Mouse (Mus musculus) limb, embryonic 12.5 days (tissue): ENCODE results near the gene Lrrc45. TPM values are rescaled to one million over a fixed set of nuclear protein-coding genes. Genes with fewer than 3 reads are reported as not detected.

Experiments
- ATAC-seq: fragments of 200-750 bp; cut with Nextera tagmentation; 2 replicates; pipeline ENCODE4 v1.8.0; 2017; ENCODE audit warnings: low read depth, moderate TSS enrichment; ENCODE audit not compliant: insufficient number of reproducible peaks, insufficient read depth, low FRiP score, low TSS enrichment
- H3K27ac ChIP-seq: fragments of 300-500 bp; sonication (generic); 2 replicates; pipeline ENCODE4 v1.5.1; 2016; ENCODE audit warnings: mild to moderate bottlenecking, moderate library complexity
- H3K27me3 ChIP-seq: fragments of 300-500 bp; sonication (generic); 2 replicates; pipeline ENCODE4 v1.6.1; 2016; ENCODE audit warnings: mild to moderate bottlenecking, moderate library complexity
- H3K36me3 ChIP-seq: fragments of 300-500 bp; sonication (generic); 2 replicates; pipeline ENCODE4 v1.6.1; 2016; ENCODE audit warnings: mild to moderate bottlenecking, moderate library complexity
- H3K4me1 ChIP-seq: fragments of 300-500 bp; sonication (generic); replicated peaks from 2 replicates; pipeline ENCODE4 v1.6.1; 2016
- H3K4me2 ChIP-seq: fragments of 300-500 bp; sonication (generic); 2 replicates; pipeline ENCODE4 v1.6.1; 2016; ENCODE audit warnings: mild to moderate bottlenecking, moderate library complexity
- H3K4me3 ChIP-seq: fragments of 300-500 bp; sonication (generic); replicated peaks from 2 replicates; pipeline ENCODE4 v1.5.1; 2016; ENCODE audit warnings: mild to moderate bottlenecking
- H3K9ac ChIP-seq: fragments of 300-500 bp; sonication (generic); replicated peaks from 2 replicates; pipeline ENCODE4 v1.6.1; 2016; ENCODE audit warnings: mild to moderate bottlenecking, moderate library complexity
- H3K9me3 ChIP-seq: fragments of 300-500 bp; sonication (generic); 2 replicates; pipeline ENCODE4 v1.6.1; 2016; ENCODE audit warnings: mild to moderate bottlenecking, moderate library complexity
- WGBS: fragments of 180-500 bp; shearing (Covaris S2); methylation state at CpG from one replicate; pipeline ENCODE4 v1.1.7; 2016; 5-methylcytosine and 5-hydroxymethylcytosine counted together
- polyA plus RNA-seq: library from polyadenylated mRNA; unstranded; fragments of >200 nt; fragmentation: Nextera tagmentation; extraction: Ambion mirVana; gene quantifications from 2 replicates; pipeline ENCODE4 v1.2.1, GENCODE M21; 2016

The Lrrc45 gene
- polyA plus RNA-seq, 1 experiment from 2014 or later = 77.9 TPM

GRCm38 (mm10) chr11:120719242-120719641 is 5.5 kb downstream of the Lrrc45 start:
- no peak overlapping the region for H3K4me3 ChIP-seq

GRCm38 (mm10) chr11:120719841-120720376 is 6.2 kb downstream of the Lrrc45 start:
- Histone ChIP-seq H3K9ac (no peak overlapping the region), H3K27me3 (peaks cover 29% of the 10 kb centered on the region), H3K4me3 (0 out of 2 replicates have a peak overlapping the region, but pooled peaks have one; percentile 75), H3K4me1 (peaks cover 18% of the 10 kb centered on the region), H3K36me3 (peaks cover 58% of the 10 kb centered on the region), H3K27ac (no peak overlapping the region), H3K4me2 (no peak overlapping the region), H3K9me3 (no peaks in the 10 kb centered on the region)
- ATAC-seq = no peak
- WGBS = 89% methylated on average over 13 of the region's 13 CpGs

More at GRCm38 (mm10) chr11:120719242-120719641, 5.5 kb downstream of the Lrrc45 start:
- no peak for ATAC-seq
- no peak overlapping the region for H3K9ac ChIP-seq
- H3K4me2 ChIP-seq = no peak overlapping the region
- peaks cover 29% of the 10 kb centered on the region for H3K27me3 ChIP-seq
- no peak overlapping the region for H3K27ac ChIP-seq
- H3K9me3 ChIP-seq = no peaks in the 10 kb centered on the region
- H3K36me3 ChIP-seq = peaks cover 58% of the 10 kb centered on the region
- H3K4me1 ChIP-seq = peaks cover 24% of the 10 kb centered on the region
- WGBS = 88% methylated on average over 9 of the region's 9 CpGs

GRCm38 (mm10) chr11:120720450-120720849 is 6.7 kb downstream of the Lrrc45 start:
- Histone ChIP-seq H3K4me2 (peak overlapping the region; percentile 99), H3K9me3 (no peaks in the 10 kb centered on the region), H3K9ac (peak overlapping the region; percentile 86), H3K36me3 (peaks cover 56% of the 10 kb centered on the region), H3K4me3 (peak overlapping the region; percentile 75), H3K27ac (peak overlapping the region; percentile 37; the same call in 1 of the 2 replicates), H3K4me1 (peaks cover 15% of the 10 kb centered on the region), H3K27me3 (peaks cover 29% of the 10 kb centered on the region)
- no peak for ATAC-seq
- 11% methylated on average over 17 of the region's 17 CpGs for WGBS

- Histone ChIP-seq H3K4me2 (peak within 1 kb of the TSS; percentile 99), H3K27ac (peak within 1 kb of the TSS; percentile 37; the same call in 1 of the 2 replicates), H3K9me3 (no peaks in the 10 kb centered on the region), H3K9ac (peak within 1 kb of the TSS; percentile 86), H3K27me3 (peaks cover 29% of the 10 kb centered on the region), H3K4me3 (peak within 1 kb of the TSS; percentile 75), H3K36me3 (peaks cover 50% of the 10 kb centered on the region), H3K4me1 (peaks cover 18% of the 10 kb centered on the region)
- peak; percentile 76 for ATAC-seq
- WGBS = under 1% methylated on average over 83 of the region's 90 CpGs
Observed at GRCm38 (mm10) chr11:120721124-120722066, 7.7 kb downstream of the Lrrc45 start, which contains the start of gene Rac3. TSS of gene Rac3 (plus strand) at chr11:120721470.

GRCm38 (mm10) chr11:120722067-120722630 is 8.4 kb downstream of the Lrrc45 start:
- Histone ChIP-seq H3K27me3 (peaks cover 29% of the 10 kb centered on the region), H3K27ac (no peak overlapping the region)

GRCm38 (mm10) chr11:120722761-120723382 is 9.1 kb downstream of the Lrrc45 start:
- WGBS = 88% methylated on average over 11 of the region's 11 CpGs
- H3K27me3 ChIP-seq = peaks cover 29% of the 10 kb centered on the region
- H3K4me3 ChIP-seq = no peak overlapping the region; the same call in 1 of the 2 replicates

More at GRCm38 (mm10) chr11:120722067-120722630, 8.4 kb downstream of the Lrrc45 start:
- Histone ChIP-seq H3K9ac (peak overlapping the region; percentile 86), H3K9me3 (no peaks in the 10 kb centered on the region), H3K4me1 (peaks cover 24% of the 10 kb centered on the region), H3K36me3 (peaks cover 42% of the 10 kb centered on the region), H3K4me2 (peak overlapping the region; percentile 99), H3K4me3 (peak overlapping the region; percentile 75)
- ATAC-seq = no peak
- 19% methylated on average over 21 of the region's 21 CpGs for WGBS

GRCm38 (mm10) chr11:120723509-120723908 is 9.8 kb downstream of the Lrrc45 start:
- no peaks in the 10 kb centered on the region for H3K9me3 ChIP-seq
- ATAC-seq = no peak
- H3K27ac ChIP-seq = no peak overlapping the region
- H3K27me3 ChIP-seq = peaks cover 29% of the 10 kb centered on the region
- 88% methylated on average over 6 of the region's 7 CpGs for WGBS
- no peak overlapping the region for H3K9ac ChIP-seq
- H3K4me2 ChIP-seq = no peak overlapping the region
- H3K4me3 ChIP-seq = no peak overlapping the region
- peaks cover 24% of the 10 kb centered on the region for H3K4me1 ChIP-seq
- H3K36me3 ChIP-seq = peaks cover 28% of the 10 kb centered on the region

More at GRCm38 (mm10) chr11:120722761-120723382, 9.1 kb downstream of the Lrrc45 start:
- H3K9me3 ChIP-seq = no peaks in the 10 kb centered on the region
- H3K4me1 ChIP-seq = peaks cover 24% of the 10 kb centered on the region
- ATAC-seq = no peak
- H3K36me3 ChIP-seq = peaks cover 35% of the 10 kb centered on the region
- H3K9ac ChIP-seq = no peak overlapping the region
- no peak overlapping the region for H3K27ac ChIP-seq
- no peak overlapping the region; the same call in 1 of the 2 replicates for H3K4me2 ChIP-seq

- WGBS = 20% methylated on average over 35 of the region's 36 CpGs
- ATAC-seq = peak; percentile 29; the same call in 1 of the 2 replicates
- Histone ChIP-seq H3K27me3 (peaks cover 24% of the 10 kb centered on the region), H3K36me3 (peaks cover 12% of the 10 kb centered on the region), H3K9ac (peak overlapping the region; percentile 66), H3K9me3 (no peaks in the 10 kb centered on the region), H3K4me3 (peak overlapping the region; percentile 58), H3K27ac (no peak overlapping the region), H3K4me1 (peaks cover 26% of the 10 kb centered on the region), H3K4me2 (peak overlapping the region; percentile 91)
Observed at GRCm38 (mm10) chr11:120726243-120727168, 12.8 kb downstream of the Lrrc45 start.

- Histone ChIP-seq H3K27me3 (peaks cover 20% of the 10 kb centered on the region), H3K9ac (peak within 1 kb of the TSS; percentile 66), H3K4me2 (peak within 1 kb of the TSS; percentile 91), H3K4me3 (peak within 1 kb of the TSS; percentile 58), H3K27ac (no peak within 1 kb of the TSS), H3K9me3 (no peaks in the 10 kb centered on the region), H3K4me1 (peaks cover 21% of the 10 kb centered on the region), H3K36me3 (peaks cover 12% of the 10 kb centered on the region)
- under 1% methylated on average over 14 of the region's 14 CpGs for WGBS
- ATAC-seq = peak; percentile 78
Observed at GRCm38 (mm10) chr11:120727169-120727527, 13.4 kb downstream of the Lrrc45 start, which contains the start of gene Dcxr. TSS of gene Dcxr (minus strand) at chr11:120727281.

GRCm38 (mm10) chr11:120727564-120727963 is 13.8 kb downstream of the Lrrc45 start:
- Histone ChIP-seq H3K4me3 (peak overlapping the region; percentile 58), H3K4me1 (peaks cover 17% of the 10 kb centered on the region), H3K9ac (no peak overlapping the region), H3K9me3 (no peaks in the 10 kb centered on the region), H3K27ac (no peak overlapping the region), H3K36me3 (peaks cover 12% of the 10 kb centered on the region), H3K27me3 (peaks cover 15% of the 10 kb centered on the region), H3K4me2 (peak overlapping the region; percentile 91; the same call in 1 of the 2 replicates)
- no peak for ATAC-seq
- WGBS = 58% methylated on average over 12 of the region's 12 CpGs
